Mouse (Mus musculus) right cerebral cortex, postnatal 36 days (tissue): ENCODE measurements at regions not wholly inside any gene's neighbourhood (a gene's known extent, or its start where the extent isn't known, plus 50 kb on each side); places are given as distances from the start of the nearest gene placed in this dataset.

Source experiments
- DNase-seq, 2 experiments: peaks; one replicate each; pipeline ENCODE4 v3.0.0; 2022; ENCODE audit warnings: low spot score in 2 of 2, mixed read lengths in 1 of 2

DNA sequence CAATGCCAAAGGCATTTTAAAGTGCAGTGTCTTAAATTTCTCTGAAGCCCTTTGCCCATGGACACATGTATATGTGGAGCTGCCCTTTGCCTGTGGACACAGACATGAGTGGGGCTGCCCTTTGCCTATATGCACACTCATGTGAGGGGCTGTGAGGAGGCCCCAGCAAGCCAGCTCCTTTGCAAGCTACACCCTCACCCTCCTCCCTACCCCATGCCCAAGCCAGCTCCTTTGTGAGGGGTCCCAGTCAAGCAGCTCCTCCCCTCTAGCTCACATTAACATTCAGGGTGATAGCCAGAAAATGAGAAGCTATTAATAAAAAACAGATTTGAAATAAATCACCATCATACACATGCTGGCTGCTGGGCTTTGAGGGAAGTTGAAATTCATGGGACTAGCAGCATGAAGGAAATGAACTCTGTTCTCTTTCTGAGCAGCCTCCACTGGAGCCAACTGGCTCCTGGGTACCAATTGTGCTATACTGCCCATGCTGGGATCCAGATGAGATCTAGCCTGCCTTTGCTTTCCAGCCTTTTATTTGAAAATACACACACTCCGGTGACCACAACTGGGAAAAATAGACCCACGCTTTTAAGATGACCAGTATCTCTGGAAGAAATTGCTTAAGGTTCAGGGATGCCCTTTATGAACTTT is 151.4 kb downstream of the Abcc12 start:
- no peak for DNase-seq

- DNase-seq: no peak
Observed at GRCm38 (mm10) chr8:86428131-86428530, 152.4 kb downstream of the Abcc12 start.

GRCm38 (mm10) chr8:86426056-86426455 is 154.4 kb downstream of the Abcc12 start:
- DNase-seq: no peak

DNA sequence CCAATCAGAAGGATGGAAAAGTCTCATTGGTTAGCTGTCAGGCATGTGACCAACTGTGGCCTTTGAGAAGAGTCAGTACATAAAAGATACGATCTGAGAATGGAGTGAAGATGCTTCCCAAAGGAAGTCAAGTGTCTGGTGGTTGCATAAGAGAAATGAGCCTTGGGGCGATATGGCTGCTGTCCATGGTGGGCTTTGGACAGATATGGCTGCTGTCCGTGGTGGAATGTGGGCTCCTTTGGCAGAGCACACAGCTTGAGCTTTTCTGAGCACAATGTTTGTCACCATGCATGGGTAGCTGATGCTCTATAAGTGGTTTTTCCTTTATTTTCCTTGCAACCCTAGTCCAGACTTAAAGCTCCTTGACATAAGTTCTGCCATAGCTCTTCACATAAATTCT is 155.1 kb downstream of the Abcc12 start:
- no peak for DNase-seq

DNA sequence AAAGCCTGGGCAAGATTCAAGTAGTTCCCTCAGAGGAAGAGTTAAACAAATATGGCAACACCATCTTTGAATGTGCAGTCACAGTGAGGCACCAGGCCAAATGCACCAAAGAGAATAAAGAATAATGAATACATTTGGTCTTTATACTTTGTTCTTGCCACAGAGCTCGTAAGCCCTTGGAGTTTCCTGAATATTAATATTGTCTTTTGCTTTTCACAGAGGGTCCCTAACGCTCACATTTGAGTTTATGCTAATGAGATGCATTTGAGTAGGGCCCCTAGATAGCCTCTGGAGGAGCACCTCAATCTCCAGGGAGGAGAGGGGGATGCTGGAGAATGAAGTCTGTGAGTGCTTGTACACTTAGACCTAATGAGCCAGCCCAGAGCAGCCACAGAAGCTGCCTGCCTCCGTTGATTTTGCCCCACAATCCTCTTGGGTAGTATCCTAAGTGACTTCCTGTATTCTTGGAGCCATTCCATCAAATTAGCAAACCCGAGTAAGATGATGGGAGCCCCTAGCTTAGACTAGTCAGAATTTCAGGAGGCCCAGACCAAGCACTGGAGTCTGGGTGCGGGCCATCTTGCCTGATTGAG is 161.3 kb downstream of the Abcc12 start:
- DNase-seq: no peak

- DNase-seq: no peak
Observed at GRCm38 (mm10) chr8:86418414-86418981, 162.0 kb downstream of the Abcc12 start.

- no peak for DNase-seq
Observed at GRCm38 (mm10) chr8:86415208-86415607, 165.3 kb downstream of the Abcc12 start.

DNA sequence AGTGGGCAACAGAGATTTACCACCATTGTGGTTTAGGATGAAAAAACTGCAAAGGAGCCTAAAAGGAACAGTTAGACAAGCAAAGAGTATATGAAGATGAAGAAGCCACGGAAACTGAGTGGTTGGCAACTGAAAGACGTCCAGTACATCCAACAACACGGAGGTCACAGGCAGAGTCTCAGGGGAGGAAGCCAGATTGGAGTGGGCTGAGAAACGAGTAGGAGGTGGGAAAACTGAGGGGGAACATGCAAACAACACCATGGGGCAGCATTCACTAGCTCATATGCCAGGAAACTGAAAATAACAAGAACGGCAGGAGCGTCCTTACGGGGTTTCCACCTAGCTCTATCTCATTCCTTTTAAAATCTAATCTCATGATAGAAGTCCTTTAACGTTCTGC is 169.3 kb downstream of the Abcc12 start:
- DNase-seq: peak; percentile 20 to 33

DNA sequence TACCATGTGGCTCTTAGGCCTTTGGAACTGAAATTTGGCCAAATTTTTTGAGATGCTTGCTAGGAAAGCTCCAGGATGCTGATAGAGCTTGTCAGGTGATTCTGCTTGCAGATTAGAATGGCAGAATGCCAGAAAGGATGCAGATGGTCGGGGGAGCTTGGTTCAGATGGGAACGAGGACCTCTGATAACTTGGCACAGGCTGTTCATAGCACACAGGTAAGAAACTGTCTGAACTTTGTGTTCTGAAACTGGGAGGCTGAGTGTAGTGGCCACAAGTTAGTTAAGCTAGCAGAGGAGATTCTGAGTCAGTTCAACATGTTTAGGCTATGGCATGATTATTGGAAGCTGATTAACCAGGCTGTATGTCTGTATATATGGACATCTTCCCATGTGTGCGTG is 174.3 kb downstream of the Abcc12 start:
- no peak for DNase-seq

- no peak for DNase-seq
Observed at GRCm38 (mm10) chr8:86403434-86403833, 177.1 kb downstream of the Abcc12 start.

- DNase-seq: no peak
Observed at GRCm38 (mm10) chr8:86401946-86402345, 178.5 kb downstream of the Abcc12 start.

DNA sequence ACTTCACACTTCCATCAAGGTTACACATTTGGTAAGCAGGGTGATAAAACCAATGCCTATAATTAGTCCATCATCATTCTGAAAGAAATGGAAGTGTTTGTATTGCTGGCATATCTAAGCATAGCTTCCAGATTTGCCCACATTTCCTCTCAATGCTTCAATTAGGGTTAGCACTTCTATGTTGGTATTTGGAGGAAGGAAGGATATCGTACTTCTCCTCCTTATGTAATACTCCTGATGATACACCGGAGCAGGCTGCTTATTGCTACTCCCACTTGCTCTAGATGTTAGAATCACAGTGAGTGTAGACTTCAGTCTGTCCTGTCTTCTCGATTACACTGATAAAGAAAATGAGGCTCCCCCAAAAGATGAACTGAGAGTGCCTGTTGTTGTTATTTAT is 185.4 kb downstream of the Abcc12 start:
- no peak for DNase-seq

DNA sequence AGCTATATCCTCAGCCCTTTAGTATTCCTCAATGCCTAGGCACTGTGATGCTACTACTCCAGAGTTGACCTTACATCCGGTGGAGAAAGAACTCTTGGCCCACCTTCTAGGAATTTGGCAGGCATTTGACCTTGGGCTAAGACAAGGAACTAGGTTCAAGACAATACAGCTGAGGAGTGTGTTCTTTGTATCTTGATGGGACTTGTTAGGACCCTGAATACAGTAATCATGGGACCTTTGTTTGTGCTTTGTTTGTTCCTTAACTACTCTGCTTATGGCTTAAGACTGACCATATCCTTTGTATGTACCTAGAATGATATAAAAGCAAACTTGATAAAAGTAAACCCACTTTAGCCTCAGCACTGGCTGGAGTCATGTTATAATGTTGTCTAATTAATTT is 186.7 kb downstream of the Abcc12 start:
- DNase-seq: no peak

DNA sequence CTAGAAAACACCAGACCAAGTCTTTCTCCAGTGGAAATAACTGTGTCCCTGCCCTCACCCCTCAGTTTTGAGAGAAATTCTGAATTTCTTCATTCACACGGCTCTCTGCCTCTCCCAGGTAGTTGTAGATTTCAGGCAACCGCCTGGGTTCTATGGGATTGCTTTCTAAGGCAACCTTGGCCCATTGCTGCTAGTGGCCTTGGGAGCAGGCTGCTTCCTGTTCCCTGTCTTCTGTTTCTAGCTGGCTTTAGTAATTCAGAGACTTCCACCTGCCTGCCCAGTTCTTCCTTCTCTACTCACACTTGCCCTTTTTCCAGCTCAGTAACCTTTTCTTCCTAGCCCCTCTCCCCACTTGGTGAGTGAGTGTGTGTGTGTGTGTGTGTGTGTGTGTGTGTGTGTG is 187.1 kb downstream of the Abcc12 start:
- no peak for DNase-seq

DNA sequence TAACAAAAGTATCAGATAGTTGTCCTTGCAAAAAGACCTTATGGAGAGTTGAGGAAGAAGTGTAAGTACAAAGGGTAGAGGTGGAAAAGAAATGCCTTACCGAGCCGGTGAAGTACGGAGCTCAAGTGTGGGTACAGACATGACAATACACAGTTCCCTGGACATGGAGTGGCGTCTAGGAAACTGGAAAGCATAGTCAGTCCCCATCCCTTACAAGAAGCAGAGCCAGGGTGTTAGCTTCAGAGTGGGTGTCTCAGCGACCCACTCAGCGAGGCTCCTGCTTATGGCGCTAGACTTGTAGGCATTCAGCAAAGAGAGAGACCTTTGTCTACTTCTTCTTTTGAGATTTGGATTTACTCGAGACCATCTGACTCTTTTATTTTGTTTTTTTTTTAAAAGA is 189.8 kb downstream of the Abcc12 start:
- no peak for DNase-seq

DNA sequence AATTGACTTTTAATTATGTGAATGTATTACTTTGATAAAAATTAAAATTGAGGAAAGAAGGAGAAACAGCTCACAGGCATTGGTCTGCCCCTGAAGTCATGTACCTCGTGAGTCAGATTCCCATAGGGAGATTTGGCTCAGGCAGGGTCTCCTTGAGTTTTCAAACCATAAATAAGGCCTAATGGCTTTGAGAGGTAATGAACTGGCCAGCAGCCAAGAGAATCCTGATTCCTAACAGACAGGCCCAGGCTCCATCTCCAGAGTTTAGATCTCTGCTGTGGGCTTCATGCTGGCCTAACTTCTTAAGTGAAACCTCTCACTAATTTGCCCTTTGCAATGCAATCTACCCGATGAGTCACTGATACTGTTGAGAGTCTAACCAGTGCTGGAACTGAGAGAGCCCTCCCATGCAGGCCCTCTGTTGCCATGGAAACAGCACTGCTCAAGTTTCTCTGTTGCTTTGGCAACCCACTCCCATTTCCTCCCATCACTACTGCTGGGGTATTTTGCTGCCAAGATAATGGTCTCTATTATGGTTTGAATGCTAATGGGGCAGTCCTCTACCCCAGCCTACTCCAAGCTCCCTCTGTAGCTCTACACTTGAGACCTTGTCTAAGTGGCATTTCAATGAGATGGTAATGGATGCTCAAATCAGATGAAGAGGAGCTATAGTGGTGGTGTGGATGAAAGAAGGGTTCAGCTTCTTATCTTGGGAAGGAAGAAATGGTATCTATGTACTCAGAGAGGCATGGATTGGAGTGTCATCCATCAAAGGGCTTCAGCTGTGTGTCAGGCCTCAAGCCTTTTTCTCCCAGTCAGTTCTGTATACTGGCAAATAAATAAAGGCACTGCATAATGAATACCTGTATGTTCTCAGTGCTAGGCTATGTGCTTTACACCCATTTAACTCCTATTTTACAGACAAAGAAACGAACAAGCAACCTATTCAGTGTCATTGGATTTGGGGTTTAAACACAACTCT is 190.5 kb downstream of the Abcc12 start:
- DNase-seq: peak; percentile 76 to 84

DNA sequence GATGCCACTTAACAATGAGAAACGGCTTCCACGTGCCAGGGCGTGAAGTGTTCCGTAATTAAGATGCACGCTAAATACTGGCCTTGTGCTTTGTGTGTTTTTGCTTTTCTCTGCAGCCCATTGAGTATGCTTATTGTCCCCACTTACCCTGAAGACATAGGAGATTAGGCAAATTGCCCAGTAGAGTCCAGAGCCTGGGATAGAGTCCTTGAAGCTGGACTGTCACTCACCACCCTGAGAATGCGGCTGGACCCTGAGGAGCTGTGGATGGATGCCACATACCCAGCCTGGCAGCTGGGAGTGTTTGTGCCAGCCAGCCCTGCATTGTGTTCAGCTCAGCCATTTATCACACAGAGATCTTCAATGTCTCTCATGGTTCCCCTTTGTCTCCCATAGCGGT is 195.2 kb downstream of the Abcc12 start:
- DNase-seq: no peak

DNA sequence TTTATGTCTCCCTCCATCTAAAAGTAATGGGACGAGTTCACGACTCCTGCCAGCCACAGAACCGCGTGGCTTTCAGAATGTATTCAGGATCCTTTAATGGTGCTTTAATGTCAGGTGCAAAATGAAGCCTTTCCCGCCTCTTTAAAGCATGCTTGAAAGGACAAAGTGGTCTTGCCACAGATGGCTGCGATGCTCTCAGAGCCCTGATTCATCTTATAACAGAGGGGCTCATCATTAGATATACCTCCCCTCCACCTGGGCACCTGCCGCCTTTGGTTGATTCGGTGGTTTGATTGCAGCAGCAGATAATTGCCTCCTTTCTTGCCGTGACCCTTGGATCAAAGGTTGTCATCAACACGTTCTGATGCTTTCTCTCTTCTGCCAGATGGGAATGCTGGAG is 198.5 kb downstream of the Abcc12 start:
- no peak for DNase-seq

DNA sequence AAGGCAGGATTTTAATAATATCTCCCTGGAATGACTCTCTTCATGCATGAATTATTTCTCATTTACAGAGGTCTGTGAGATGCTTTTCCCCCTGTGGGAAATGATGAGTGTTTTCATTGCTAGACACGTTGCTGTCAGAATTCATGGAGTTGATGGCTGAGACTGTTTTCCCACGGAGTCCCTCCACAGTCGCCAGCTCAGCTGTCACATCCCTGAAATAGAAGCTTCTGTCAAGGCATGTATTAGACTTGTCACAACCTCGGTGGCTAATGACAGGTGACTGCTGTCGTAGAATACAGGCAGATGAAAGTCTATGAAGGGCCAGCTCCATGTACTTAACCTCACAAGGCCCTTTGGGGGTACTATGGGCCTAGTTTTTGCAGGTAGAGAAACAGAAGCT is 212.4 kb downstream of the Abcc12 start:
- DNase-seq: no peak

GRCm38 (mm10) chr8:86366636-86367035 is 213.8 kb downstream of the Abcc12 start:
- no peak for DNase-seq

DNA sequence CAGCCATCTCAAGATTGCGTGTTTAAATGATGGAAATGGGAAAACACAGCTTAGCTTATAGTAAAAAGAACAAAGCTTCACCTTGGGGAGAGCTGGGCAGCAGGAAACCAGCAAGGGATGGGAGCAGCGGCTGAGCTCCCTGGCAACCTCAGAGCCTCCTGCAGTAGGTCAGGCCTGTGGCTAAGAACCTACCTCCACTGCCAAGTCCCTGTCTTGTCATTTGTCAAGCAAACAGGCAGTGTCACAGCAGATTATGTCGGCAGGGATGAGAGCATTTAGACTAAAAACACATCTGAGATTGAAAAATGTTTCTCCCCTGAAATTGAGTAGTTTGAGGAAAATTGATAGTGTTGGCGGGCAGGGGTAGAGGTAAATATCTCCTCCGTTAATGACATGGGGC is 214.8 kb downstream of the Abcc12 start:
- no peak for DNase-seq

- DNase-seq: no peak
Observed at GRCm38 (mm10) chr8:86364898-86365297, 215.6 kb downstream of the Abcc12 start.
